ENCODE assay signal across 9 mouse cellular contexts in genomic region chr9:50700921-50701691, GRCm38 (mm10). TPM values are rescaled to one million over a fixed set of nuclear protein-coding genes. Genes with fewer than 3 reads are reported as not detected.
DNase-seq lines count a peak whose midpoint lies in the region; ATAC-seq and TF ChIP-seq lines count a peak whose summit lies in the region.
"Had no signal": no experiment of that assay in that cellular context is flagged by ENCODE, and none has a peak within 500 bp of the region (broad histone marks: within the 10 kb centered on the region; RNA-seq: fewer than 3 reads in every experiment).

No protein-coding gene starts in this region.

- TF ChIP-seq EP300 in stomach, postnatal 0 days (optimal IDR thresholded peaks at IDR 0.05) = no peak

- peak; percentile 34 for TF ChIP-seq CTCF in stomach, postnatal 0 days (IDR thresholded peaks at IDR 0.05; ENCODE audit: low read depth)

- peaks cover 21% of the 10 kb centered on the region for H3K4me1 ChIP-seq in liver, embryonic 13.5 days (replicated peaks)
- no peaks in the 10 kb centered on the region for H3K4me1 ChIP-seq in stomach, postnatal 0 days (replicated peaks; ENCODE audit: control insufficient read depth, insufficient read depth)
- 0 out of 2 replicates have a peak, but pooled peaks cover 4% of the 10 kb centered on the region for H3K4me1 ChIP-seq in hindbrain, embryonic 11.5 days (replicated peaks; ENCODE audit: control insufficient read depth, insufficient read depth, low read length)

- WGBS in liver, embryonic 13.5 days (ENCODE audit: insufficient replicate concordance) = 41% methylated on average over 11 of the region's 11 CpGs
- 43% methylated on average over 11 of the region's 11 CpGs for WGBS in stomach, postnatal 0 days
- WGBS in hindbrain, embryonic 11.5 days = 67% methylated on average over 11 of the region's 11 CpGs

- H3K36me3 ChIP-seq in liver, embryonic 13.5 days = no peaks in the 10 kb centered on the region
- no peaks in the 10 kb centered on the region for H3K36me3 ChIP-seq in stomach, postnatal 0 days (ENCODE audit: control insufficient read depth, insufficient read depth, low read length)
- H3K36me3 ChIP-seq in hindbrain, embryonic 11.5 days (ENCODE audit: control insufficient read depth, insufficient read depth, low read length) = no peaks in the 10 kb centered on the region

- no peak overlapping the region for H3K4me3 ChIP-seq in liver, embryonic 13.5 days (replicated peaks)
- no peak overlapping the region for H3K4me3 ChIP-seq in stomach, postnatal 0 days (ENCODE audit: low read depth, low read length)
- H3K4me3 ChIP-seq in hindbrain, embryonic 11.5 days (ENCODE audit: low read depth, low read length) = no peak overlapping the region

- H3K4me2 ChIP-seq in liver, embryonic 13.5 days = no peak overlapping the region
- H3K4me2 ChIP-seq in stomach, postnatal 0 days (replicated peaks; ENCODE audit: low read depth) = 0 out of 2 replicates have a peak overlapping the region, but pooled peaks have one; percentile 5
- H3K4me2 ChIP-seq in hindbrain, embryonic 11.5 days (replicated peaks; ENCODE audit: low read depth, low read length) = no peak overlapping the region

- DNase-seq in heart, adult 18-20 months = peak; percentile 40 to 47
- DNase-seq in heart, adult 8-10 months (ENCODE audit: low spot score) = no peak
- peak; percentile 20 for DNase-seq in 416B (ENCODE audit: low read depth)
- peak; percentile 48 for DNase-seq in gastrocnemius, postnatal 10 days
- DNase-seq in liver, embryonic 13.5 days = no peak
- DNase-seq in stomach, postnatal 0 days (ENCODE audit: low spot score) = peak; percentile 86
- DNase-seq in hindbrain, embryonic 11.5 days (ENCODE audit: low spot score) = no peak
- DNase-seq in testis, postnatal 14 days (ENCODE audit: low spot score) = no peak

- no peak overlapping the region for H3K27ac ChIP-seq in liver, embryonic 13.5 days
- H3K27ac ChIP-seq in stomach, postnatal 0 days (replicated peaks) = peak overlapping the region; percentile 56
- H3K27ac ChIP-seq in hindbrain, embryonic 11.5 days (ENCODE audit: low read depth, low read length) = no peak overlapping the region

- no peak overlapping the region for H3K9ac ChIP-seq in liver, embryonic 13.5 days
- no peak overlapping the region for H3K9ac ChIP-seq in stomach, postnatal 0 days (ENCODE audit: low read length)
- H3K9ac ChIP-seq in hindbrain, embryonic 11.5 days (ENCODE audit: low read depth, low read length) = no peak overlapping the region

- 0 out of 2 replicates have a peak, but pooled peaks have one; percentile 33 for ATAC-seq in liver, embryonic 13.5 days (ENCODE audit: low read depth)
- peak; percentile 82 for ATAC-seq in stomach, postnatal 0 days (ENCODE audit: low FRiP score, low TSS enrichment)
- no peak for ATAC-seq in hindbrain, embryonic 11.5 days (ENCODE audit: low FRiP score)

- peaks cover 66% of the 10 kb centered on the region for H3K27me3 ChIP-seq in liver, embryonic 13.5 days
- H3K27me3 ChIP-seq in stomach, postnatal 0 days (ENCODE audit: control insufficient read depth, insufficient read depth, low read length) = no peaks in the 10 kb centered on the region
- peaks cover 10% of the 10 kb centered on the region for H3K27me3 ChIP-seq in hindbrain, embryonic 11.5 days (ENCODE audit: control insufficient read depth, insufficient read depth, low read length)

- no peaks in the 10 kb centered on the region for H3K9me3 ChIP-seq in liver, embryonic 13.5 days (replicated peaks)
- H3K9me3 ChIP-seq in stomach, postnatal 0 days (ENCODE audit: control insufficient read depth, low read length) = no peaks in the 10 kb centered on the region
- no peaks in the 10 kb centered on the region for H3K9me3 ChIP-seq in hindbrain, embryonic 11.5 days (ENCODE audit: control insufficient read depth, low read length)

RNA-seq across cellular contexts. Expression of gene Dixdc1, which starts 38.2 kb away (rescaled TPM):
- 1 to 10 TPM; 3.0 to 4.1 TPM for total RNA-seq in heart, adult 18-20 months (2021)
- 10 to 100 TPM in 1 of 4 experiments, 1 to 10 TPM in 3; 5.3 to 12.8 (median 6.1) TPM for total RNA-seq in heart, adult 8-10 months (2022)
- 1 to 10 TPM; 6.2 to 9.3 TPM for total RNA-seq in gastrocnemius, postnatal 10 days (2021)
- polyA plus RNA-seq in liver, embryonic 13.5 days (2015; fragmentation: Nextera tagmentation; extraction: Ambion mirVana) = 0.70 and 0.93 TPM in 2 replicates
- 6.6 and 6.9 TPM in 2 replicates for polyA plus RNA-seq in stomach, postnatal 0 days (2015; fragmentation: Nextera tagmentation; extraction: Ambion mirVana)
- polyA plus RNA-seq in hindbrain, embryonic 11.5 days (2014; fragmentation: Nextera tagmentation; extraction: Ambion mirVana) = 25.2 and 31.0 TPM in 2 replicates

RNA-seq across cellular contexts. Expression of gene Dlat, which starts 41.5 kb away (rescaled TPM):
- total RNA-seq in heart, adult 18-20 months (2021) = 100 to 1,000 TPM; 390 to 395 TPM
- 100 to 1,000 TPM; 333 to 412 (median 402) TPM for total RNA-seq in heart, adult 8-10 months (2022)
- total RNA-seq in gastrocnemius, postnatal 10 days (2021) = 100 to 1,000 TPM; 196 to 235 TPM
- 33.7 and 45.2 TPM in 2 replicates for polyA plus RNA-seq in liver, embryonic 13.5 days (2015; fragmentation: Nextera tagmentation; extraction: Ambion mirVana)
- 36.7 and 45.2 TPM in 2 replicates for polyA plus RNA-seq in stomach, postnatal 0 days (2015; fragmentation: Nextera tagmentation; extraction: Ambion mirVana)
- polyA plus RNA-seq in hindbrain, embryonic 11.5 days (2014; fragmentation: Nextera tagmentation; extraction: Ambion mirVana) = 54.9 and 59.2 TPM in 2 replicates

RNA-seq across cellular contexts. Expression of gene 2310030G06Rik, which starts 45.2 kb away (rescaled TPM):
- 1 to 10 TPM; 2.2 to 2.6 TPM for total RNA-seq in heart, adult 18-20 months (2021)
- total RNA-seq in heart, adult 8-10 months (2022) = 1 to 10 TPM; 2.8 to 6.4 (median 4.9) TPM
- total RNA-seq in gastrocnemius, postnatal 10 days (2021) = 1 to 10 TPM; 1.8 to 2.2 TPM
- polyA plus RNA-seq in liver, embryonic 13.5 days (2015; fragmentation: Nextera tagmentation; extraction: Ambion mirVana) = 2.5 and 3.3 TPM in 2 replicates
- 22.3 and 22.4 TPM in 2 replicates for polyA plus RNA-seq in stomach, postnatal 0 days (2015; fragmentation: Nextera tagmentation; extraction: Ambion mirVana)
- 1.3 and 1.7 TPM in 2 replicates for polyA plus RNA-seq in hindbrain, embryonic 11.5 days (2014; fragmentation: Nextera tagmentation; extraction: Ambion mirVana)
- total RNA-seq: CH12.LX had no signal

RNA-seq across cellular contexts. Expression of gene Cryab, which starts 50.0 kb away (rescaled TPM):
- total RNA-seq in heart, adult 18-20 months (2021) = 1,000 to 10,000 TPM; 3,376 to 3,486 TPM
- 1,000 to 10,000 TPM; 3,411 to 4,078 (median 3,658) TPM for total RNA-seq in heart, adult 8-10 months (2022)
- total RNA-seq in gastrocnemius, postnatal 10 days (2021) = 100 to 1,000 TPM; 667 to 687 TPM
- polyA plus RNA-seq in liver, embryonic 13.5 days (2015; fragmentation: Nextera tagmentation; extraction: Ambion mirVana) = 8.7 and 11.0 TPM in 2 replicates
- polyA plus RNA-seq in stomach, postnatal 0 days (2015; fragmentation: Nextera tagmentation; extraction: Ambion mirVana) = 147 and 174 TPM in 2 replicates
- 5.9 and 7.4 TPM in 2 replicates for polyA plus RNA-seq in hindbrain, embryonic 11.5 days (2014; fragmentation: Nextera tagmentation; extraction: Ambion mirVana)
- total RNA-seq: CH12.LX had no signal

RNA-seq across cellular contexts. Expression of gene Hspb2, which starts 51.0 kb away (rescaled TPM):
- total RNA-seq in heart, adult 18-20 months (2021) = 100 to 1,000 TPM; 136 to 143 TPM
- total RNA-seq in heart, adult 8-10 months (2022) = 100 to 1,000 TPM; 150 to 156 (median 152) TPM
- total RNA-seq in gastrocnemius, postnatal 10 days (2021) = 100 to 1,000 TPM; 120 to 128 TPM
- polyA plus RNA-seq in liver, embryonic 13.5 days (2015; fragmentation: Nextera tagmentation; extraction: Ambion mirVana) = 1.4 TPM in 2 replicates
- 21.6 and 23.4 TPM in 2 replicates for polyA plus RNA-seq in stomach, postnatal 0 days (2015; fragmentation: Nextera tagmentation; extraction: Ambion mirVana)
- 1.9 and 2.4 TPM in 2 replicates for polyA plus RNA-seq in hindbrain, embryonic 11.5 days (2014; fragmentation: Nextera tagmentation; extraction: Ambion mirVana)
- total RNA-seq: CH12.LX had no signal

Comparison
In these comparisons a context has a peak if more than half of its experiments do, and no peak if none do; other contexts are left out.
1. DNase-seq: peak in heart, adult 18-20 months (2 of 2), 416B (single experiment), gastrocnemius, postnatal 10 days (single experiment) and stomach, postnatal 0 days (single experiment); none in heart, adult 8-10 months (single experiment), liver, embryonic 13.5 days (single experiment), hindbrain, embryonic 11.5 days (single experiment) and testis, postnatal 14 days (single experiment).